Mouse (Mus musculus): ENCODE measurements at regions not wholly inside any gene's neighbourhood (a gene's known extent, or its start where the extent isn't known, plus 50 kb on each side); places are given as distances from the start of the nearest gene placed in this dataset.

DNA sequence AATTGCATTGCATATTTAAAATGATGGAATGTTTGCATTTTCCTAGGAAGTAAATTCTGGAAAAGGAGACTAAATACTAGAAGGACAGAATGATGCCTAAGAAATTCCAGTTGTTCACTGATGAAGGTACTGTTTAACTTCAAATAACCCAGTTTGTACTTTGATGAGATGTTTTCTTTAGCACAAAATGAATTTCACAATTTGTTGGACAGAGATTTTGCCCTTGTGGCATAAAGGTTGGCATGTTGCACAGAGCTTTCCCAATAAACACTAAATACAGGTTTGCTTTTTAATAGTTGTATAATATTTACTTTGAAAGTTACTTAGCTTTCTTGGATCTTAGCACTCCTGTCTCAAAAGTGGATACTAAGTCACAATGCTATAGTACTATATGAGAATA is 181.6 kb downstream of the Gm10192 start:
- TF ChIP-seq POLR2A (IDR thresholded peaks at IDR 0.05; ENCODE audit: low read depth, low read length) (no peak), CTCF (IDR thresholded peaks at IDR 0.05; ENCODE audit: borderline replicate concordance, insufficient read depth, low read length) (no peak)

All from embryonic fibroblast, embryonic 13.5 days (primary cell).